Mouse (Mus musculus) kidney, adult 2 months (tissue): ENCODE measurements around the gene Bpnt1. TPM values are rescaled to one million over a fixed set of nuclear protein-coding genes. Genes with fewer than 3 reads are reported as not detected.

Experiments used
- DNase-seq: peaks from one replicate; pipeline ENCODE4 v3.0.0; 2021
- H3K27ac ChIP-seq: fragments of 200-500 bp; 2 replicates; pipeline ENCODE4 v1.5.1; 2012; ENCODE audit warnings: low read depth, low read length, control low read depth, inconsistent platforms; ENCODE audit not compliant: insufficient read depth
- H3K27me3 ChIP-seq: fragments of 200-500 bp; replicated peaks from 2 replicates; pipeline ENCODE4 v1.6.1; 2012; ENCODE audit warnings: mild to moderate bottlenecking, moderate library complexity, low read length, inconsistent platforms; ENCODE audit not compliant: control insufficient read depth, insufficient read depth
- H3K36me3 ChIP-seq: fragments of 200-500 bp; 2 replicates; pipeline ENCODE4 v1.6.1; 2012; ENCODE audit warnings: mild to moderate bottlenecking, moderate library complexity, low read length, inconsistent platforms; ENCODE audit not compliant: control insufficient read depth, insufficient read depth
- H3K4me1 ChIP-seq: fragments of 200-500 bp; 2 replicates; pipeline ENCODE4 v1.6.1; 2011; ENCODE audit warnings: low read length; ENCODE audit not compliant: control insufficient read depth, insufficient read depth
- H3K4me3 ChIP-seq: fragments of 200-500 bp; 2 replicates; pipeline ENCODE4 v1.5.1; 2011; ENCODE audit warnings: mild to moderate bottlenecking, low read depth, low read length, control low read depth; ENCODE audit not compliant: insufficient read depth
- CTCF ChIP-seq: fragments of 200-500 bp; conservative IDR thresholded peaks from 2 replicates; pipeline ENCODE4 v1.5.1; 2011; ENCODE audit warnings: low read depth, mild to moderate bottlenecking, control low read depth, low read length, moderate library complexity, mixed read lengths; ENCODE audit not compliant: insufficient read depth, insufficient read length
- POLR2A ChIP-seq: fragments of 200-500 bp; IDR thresholded peaks from one replicate; pipeline ENCODE4 v1.6.1; 2011; ENCODE audit warnings: low read depth, low read length, control low read depth
- WGBS: fragments of 180-500 bp; shearing (Covaris S2); methylation state at CpG from one replicate; pipeline ENCODE4 v1.1.7; 2018; 5-methylcytosine and 5-hydroxymethylcytosine counted together
- polyA plus RNA-seq: library from polyadenylated mRNA; depleted of rRNA; stranded (reverse); fragments of >200 nt; gene quantifications from 2 replicates; pipeline ENCODE4 v1.2.3, GENCODE M21; 2012; rRNA removed

The Bpnt1 gene
- 404 and 464 TPM in 2 replicates for polyA plus RNA-seq

DNA sequence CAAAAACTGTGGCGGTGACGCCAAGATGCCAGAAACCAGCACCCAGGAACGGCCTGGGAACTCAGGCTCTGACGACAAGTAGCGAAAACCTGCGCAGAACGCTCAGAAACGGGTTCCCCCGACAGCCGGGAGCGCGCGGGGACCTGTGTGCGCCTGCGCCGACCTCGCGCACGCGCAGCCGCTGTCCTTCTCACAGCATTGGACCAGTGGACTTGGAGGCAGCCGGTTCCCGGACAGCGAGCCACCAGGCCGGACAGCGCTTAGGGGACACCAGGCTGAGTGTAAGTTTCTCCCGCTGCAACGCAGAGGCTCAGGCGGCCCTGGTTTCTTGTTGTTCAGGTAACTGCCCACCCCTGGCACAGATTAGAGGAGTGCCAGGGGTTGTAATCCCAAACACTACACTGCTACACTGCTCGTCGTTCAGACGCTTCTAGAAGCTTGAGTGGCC is at the start of gene Bpnt1:
Gene Bpnt1 (plus strand): TSS at position 167 of the 448 bp plus-strand sequence.
- DNase-seq = peak; percentile 95
- Histone ChIP-seq H3K4me3 (peak within 1 kb of the TSS; percentile 71), H3K36me3 (no peaks in the 10 kb centered on the region), H3K27me3 (no peaks in the 10 kb centered on the region), H3K4me1 (peaks cover 12% of the 10 kb centered on the region; the same call in 1 of the 2 replicates), H3K27ac (peak within 1 kb of the TSS; percentile 92)
- under 1% methylated on average over 32 of the region's 32 CpGs for WGBS
- no peak for TF ChIP-seq CTCF
- peak; percentile 85 for TF ChIP-seq POLR2A

DNA sequence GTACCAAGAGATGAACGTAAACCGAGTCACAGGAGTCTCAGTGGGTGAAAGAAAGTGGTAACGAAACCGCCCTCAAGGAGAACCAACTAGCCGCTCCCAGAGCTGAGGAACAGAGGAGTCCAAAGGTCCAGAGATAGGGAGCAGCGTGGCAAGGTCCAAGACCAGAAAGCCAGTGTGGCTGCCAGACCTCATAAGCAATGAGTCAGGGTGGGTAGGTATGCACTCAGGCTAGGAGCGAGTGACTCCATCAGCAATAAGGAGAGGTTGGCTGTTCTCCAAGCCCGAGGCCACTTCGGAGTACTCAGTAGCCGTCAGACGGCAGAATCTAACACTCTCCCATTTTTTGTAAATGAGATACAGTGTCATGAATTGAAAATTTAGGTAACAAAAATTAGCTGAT is 49.1 kb upstream of the Bpnt1 start:
- Histone ChIP-seq H3K4me1 (no peaks in the 10 kb centered on the region), H3K27ac (no peak overlapping the region), H3K4me3 (no peak overlapping the region), H3K36me3 (no peaks in the 10 kb centered on the region; the same call in 1 of the 2 replicates), H3K27me3 (no peaks in the 10 kb centered on the region)
- WGBS = 76% methylated on average over 11 of the region's 11 CpGs
- TF ChIP-seq CTCF (no peak), POLR2A (no peak)
- DNase-seq = peak; percentile 76

GRCm38 (mm10) chr1:185283247-185283646 is 48.7 kb upstream of the Bpnt1 start:
- H3K27ac ChIP-seq = no peak overlapping the region
- DNase-seq = peak; percentile 33
- no peaks in the 10 kb centered on the region; the same call in 1 of the 2 replicates for H3K36me3 ChIP-seq
- no peaks in the 10 kb centered on the region for H3K27me3 ChIP-seq
- TF ChIP-seq POLR2A = no peak
- no peak for TF ChIP-seq CTCF
- 81% methylated on average over 15 of the region's 15 CpGs for WGBS
- H3K4me3 ChIP-seq = no peak overlapping the region
- no peaks in the 10 kb centered on the region for H3K4me1 ChIP-seq

- DNase-seq = peak; percentile 77
- no peaks in the 10 kb centered on the region for H3K4me1 ChIP-seq
- 26% methylated on average over 4 of the region's 4 CpGs for WGBS
- H3K4me3 ChIP-seq = no peak overlapping the region
- no peaks in the 10 kb centered on the region; the same call in 1 of the 2 replicates for H3K36me3 ChIP-seq
- TF ChIP-seq POLR2A (no peak), CTCF (no peak)
- H3K27ac ChIP-seq = no peak overlapping the region
- H3K27me3 ChIP-seq = no peaks in the 10 kb centered on the region
Observed at GRCm38 (mm10) chr1:185284740-185285139, 47.2 kb upstream of the Bpnt1 start.

- Histone ChIP-seq H3K36me3 (no peaks in the 10 kb centered on the region; the same call in 1 of the 2 replicates), H3K4me3 (no peak overlapping the region), H3K27ac (no peak overlapping the region), H3K4me1 (no peaks in the 10 kb centered on the region), H3K27me3 (no peaks in the 10 kb centered on the region)
- WGBS = 73% methylated on average over 4 of the region's 4 CpGs
- DNase-seq = peak; percentile 74
- no peak for TF ChIP-seq CTCF
- no peak for TF ChIP-seq POLR2A
Observed at GRCm38 (mm10) chr1:185285171-185285570, 46.8 kb upstream of the Bpnt1 start.

DNA sequence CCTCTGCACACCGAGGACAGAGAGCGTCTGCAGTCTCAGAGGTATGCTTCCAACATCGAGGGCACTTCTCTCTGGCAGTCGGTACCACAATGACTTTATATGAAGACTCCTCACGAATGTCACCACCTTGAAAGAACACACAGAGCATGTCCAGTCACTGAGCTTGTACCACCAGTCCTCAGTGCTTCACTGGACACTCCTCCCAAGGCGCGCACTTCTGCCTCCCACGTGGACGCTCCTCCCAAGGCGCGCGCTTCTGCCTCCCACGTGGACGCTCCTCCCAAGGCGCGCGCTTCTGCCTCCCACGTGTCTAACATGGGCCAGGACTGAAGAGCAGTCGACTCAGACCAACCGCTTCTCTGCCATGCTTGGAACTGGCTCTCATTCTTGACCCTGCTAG is 44.9 kb upstream of the Bpnt1 start:
- no peak overlapping the region for H3K4me3 ChIP-seq
- WGBS = 79% methylated on average over 20 of the region's 20 CpGs
- H3K27me3 ChIP-seq = no peaks in the 10 kb centered on the region
- no peaks in the 10 kb centered on the region; the same call in 1 of the 2 replicates for H3K36me3 ChIP-seq
- no peak for TF ChIP-seq POLR2A
- no peak for TF ChIP-seq CTCF
- no peaks in the 10 kb centered on the region for H3K4me1 ChIP-seq
- no peak for DNase-seq
- H3K27ac ChIP-seq = no peak overlapping the region

DNA sequence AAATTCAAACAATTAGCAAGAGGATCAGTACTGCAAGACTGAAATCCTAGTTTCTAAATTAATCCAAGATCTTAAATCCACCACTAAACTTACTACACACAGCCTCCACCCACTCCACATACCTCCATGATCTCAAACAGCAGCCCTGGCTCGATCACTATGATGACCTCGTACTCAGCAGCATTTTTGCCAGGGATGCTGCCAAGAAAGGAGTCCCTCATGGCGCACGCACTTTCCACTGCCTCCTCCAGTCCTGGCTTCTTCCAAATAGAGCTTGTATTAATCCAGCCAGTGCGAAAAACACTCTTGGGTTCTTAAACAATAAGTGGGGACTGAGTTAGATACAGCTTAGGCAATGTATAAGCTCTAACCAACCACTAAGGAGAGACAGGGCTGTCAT is 42.7 kb upstream of the Bpnt1 start:
- H3K27ac ChIP-seq = no peak overlapping the region
- H3K27me3 ChIP-seq = no peaks in the 10 kb centered on the region
- DNase-seq = no peak
- no peak overlapping the region for H3K4me3 ChIP-seq
- WGBS = 70% methylated on average over 5 of the region's 5 CpGs
- H3K36me3 ChIP-seq = peaks cover 2% of the 10 kb centered on the region; the same call in 1 of the 2 replicates
- no peaks in the 10 kb centered on the region for H3K4me1 ChIP-seq
- TF ChIP-seq CTCF (no peak), POLR2A (no peak)
